Mouse (Mus musculus) heart, embryonic 11.5 days (tissue): Measurements from ENCODE around the gene Vamp1. TPM values are rescaled to one million over a fixed set of nuclear protein-coding genes. Genes with fewer than 3 reads are reported as not detected.

Source experiments
- ATAC-seq: fragments of 200-750 bp; cut with Nextera tagmentation; replicated peaks from 2 replicates; pipeline ENCODE4 v1.8.0; 2017; ENCODE audit warnings: moderate library complexity; ENCODE audit not compliant: insufficient number of reproducible peaks, low FRiP score, low TSS enrichment
- H3K27ac ChIP-seq: fragments of 300-500 bp; sonication (generic); 2 replicates; pipeline ENCODE4 v1.5.1; 2014; ENCODE audit warnings: mild to moderate bottlenecking, low read depth, low read length
- H3K27me3 ChIP-seq: fragments of 300-500 bp; sonication (generic); 2 replicates; pipeline ENCODE4 v1.6.1; 2014; ENCODE audit warnings: mild to moderate bottlenecking, low read length, mixed read lengths; ENCODE audit not compliant: control insufficient read depth, insufficient read depth
- H3K36me3 ChIP-seq: fragments of 300-500 bp; sonication (generic); 2 replicates; pipeline ENCODE4 v1.6.1; 2014; ENCODE audit warnings: mild to moderate bottlenecking, low read length, moderate library complexity, mixed read lengths; ENCODE audit not compliant: control insufficient read depth, insufficient read depth
- H3K4me1 ChIP-seq: fragments of 300-500 bp; sonication (generic); 2 replicates; pipeline ENCODE4 v1.6.1; 2014; ENCODE audit warnings: low read length; ENCODE audit not compliant: control insufficient read depth, insufficient read depth
- H3K4me2 ChIP-seq: fragments of 300-500 bp; sonication (generic); 2 replicates; pipeline ENCODE4 v1.6.1; 2014; ENCODE audit warnings: mild to moderate bottlenecking, moderate library complexity
- H3K4me3 ChIP-seq: fragments of 300-500 bp; sonication (generic); 2 replicates; pipeline ENCODE4 v1.5.1; 2014; ENCODE audit warnings: low read depth, low read length
- H3K9ac ChIP-seq: fragments of 300-500 bp; sonication (generic); 2 replicates; pipeline ENCODE4 v1.6.1; 2014; ENCODE audit warnings: mild to moderate bottlenecking, low read depth, low read length, moderate library complexity
- H3K9me3 ChIP-seq: fragments of 300-500 bp; sonication (generic); replicated peaks from 2 replicates; pipeline ENCODE4 v1.6.1; 2016; ENCODE audit warnings: low read length; ENCODE audit not compliant: control insufficient read depth
- WGBS: fragments of 180-500 bp; shearing (Covaris S2); extraction: QIAGEN DNeasy Blood & Tissue Kit; methylation state at CpG from one replicate; pipeline ENCODE4 v1.1.7; 2014; ENCODE audit not compliant: insufficient replicate concordance; 5-methylcytosine and 5-hydroxymethylcytosine counted together
- polyA plus RNA-seq: library from polyadenylated mRNA; unstranded; fragments of >200 nt; fragmentation: Nextera tagmentation; extraction: Ambion mirVana; gene quantifications from 2 replicates; pipeline ENCODE4 v1.2.1, GENCODE M21; 2014

Gene Vamp1
- polyA plus RNA-seq, 1 experiment from 2014 or later = 1.6 TPM

- WGBS = 70% methylated on average over 6 of the region's 6 CpGs
- no peak overlapping the region; the same call in 1 of the 2 replicates for H3K4me2 ChIP-seq
- H3K4me3 ChIP-seq = no peak overlapping the region
- H3K27me3 ChIP-seq = no peaks in the 10 kb centered on the region
- H3K36me3 ChIP-seq = no peaks in the 10 kb centered on the region
- H3K9ac ChIP-seq = no peak overlapping the region
- H3K9me3 ChIP-seq = no peaks in the 10 kb centered on the region
- ATAC-seq = no peak
- no peak overlapping the region for H3K27ac ChIP-seq
- peaks cover 16% of the 10 kb centered on the region for H3K4me1 ChIP-seq
Observed at GRCm38 (mm10) chr6:125232516-125232915, 17.2 kb downstream of the Vamp1 start.

- Histone ChIP-seq H3K9ac (no peak overlapping the region), H3K4me2 (peak overlapping the region; percentile 1; the same call in 1 of the 2 replicates), H3K27me3 (no peaks in the 10 kb centered on the region), H3K36me3 (no peaks in the 10 kb centered on the region), H3K4me3 (no peak overlapping the region), H3K4me1 (peaks cover 16% of the 10 kb centered on the region), H3K9me3 (no peaks in the 10 kb centered on the region), H3K27ac (no peak overlapping the region)
- ATAC-seq = no peak
- WGBS = 45% methylated on average over 7 of the region's 7 CpGs
Observed at GRCm38 (mm10) chr6:125233816-125234519, 18.6 kb downstream of the Vamp1 start.

GRCm38 (mm10) chr6:125234520-125234828, 19.1 kb downstream of the Vamp1 start:
- Histone ChIP-seq H3K27ac (no peak overlapping the region), H3K27me3 (no peaks in the 10 kb centered on the region), H3K9me3 (no peaks in the 10 kb centered on the region), H3K36me3 (no peaks in the 10 kb centered on the region), H3K4me2 (no peak overlapping the region; the same call in 1 of the 2 replicates), H3K4me1 (peaks cover 16% of the 10 kb centered on the region), H3K9ac (no peak overlapping the region), H3K4me3 (no peak overlapping the region)
- no peak for ATAC-seq
- WGBS = 60% methylated on average over 5 of the region's 5 CpGs

- no peak overlapping the region for H3K4me3 ChIP-seq
- H3K4me2 ChIP-seq = no peak overlapping the region
- H3K27ac ChIP-seq = no peak overlapping the region
- H3K4me1 ChIP-seq = peaks cover 16% of the 10 kb centered on the region
- ATAC-seq = no peak
- H3K9me3 ChIP-seq = no peaks in the 10 kb centered on the region
- H3K27me3 ChIP-seq = no peaks in the 10 kb centered on the region
- no peaks in the 10 kb centered on the region for H3K36me3 ChIP-seq
- WGBS = 84% methylated on average over 6 of the region's 6 CpGs
- H3K9ac ChIP-seq = no peak overlapping the region
Observed at GRCm38 (mm10) chr6:125236341-125236740, 21.0 kb downstream of the Vamp1 start.

GRCm38 (mm10) chr6:125236782-125237181, 21.4 kb downstream of the Vamp1 start, which contains the start of gene Cd27:
Gene Cd27, minus strand, starts transcription at chr6:125237010.
- ATAC-seq = no peak
- no peaks in the 10 kb centered on the region for H3K27me3 ChIP-seq
- no peak within 1 kb of the TSS for H3K4me3 ChIP-seq
- no peaks in the 10 kb centered on the region for H3K9me3 ChIP-seq
- H3K4me2 ChIP-seq = no peak within 1 kb of the TSS
- H3K36me3 ChIP-seq = no peaks in the 10 kb centered on the region
- no peak within 1 kb of the TSS; the same call in 1 of the 2 replicates for H3K9ac ChIP-seq
- 57% methylated on average over 6 of the region's 6 CpGs for WGBS
- peaks cover 15% of the 10 kb centered on the region for H3K4me1 ChIP-seq
- H3K27ac ChIP-seq = no peak within 1 kb of the TSS

GRCm38 (mm10) chr6:125237421-125237820, 22.1 kb downstream of the Vamp1 start:
- Histone ChIP-seq H3K27ac (no peak overlapping the region), H3K4me2 (no peak overlapping the region), H3K4me3 (no peak overlapping the region), H3K36me3 (no peaks in the 10 kb centered on the region), H3K4me1 (peaks cover 9% of the 10 kb centered on the region), H3K9me3 (no peaks in the 10 kb centered on the region), H3K27me3 (no peaks in the 10 kb centered on the region), H3K9ac (no peak overlapping the region; the same call in 1 of the 2 replicates)
- ATAC-seq = no peak
- WGBS = 78% methylated on average over 4 of the region's 4 CpGs

GRCm38 (mm10) chr6:125238396-125238795, 23.0 kb downstream of the Vamp1 start:
- H3K9ac ChIP-seq = no peak overlapping the region

GRCm38 (mm10) chr6:125239547-125239946, 24.2 kb downstream of the Vamp1 start:
- WGBS = 86% methylated on average over 5 of the region's 5 CpGs
- Histone ChIP-seq H3K4me2 (no peak overlapping the region), H3K9ac (no peak overlapping the region), H3K9me3 (no peaks in the 10 kb centered on the region), H3K27ac (no peak overlapping the region), H3K36me3 (no peaks in the 10 kb centered on the region), H3K27me3 (no peaks in the 10 kb centered on the region), H3K4me3 (no peak overlapping the region), H3K4me1 (peaks cover under 1% of the 10 kb centered on the region)
- ATAC-seq = no peak

More at GRCm38 (mm10) chr6:125238396-125238795, 23.0 kb downstream of the Vamp1 start:
- Histone ChIP-seq H3K4me1 (peaks cover 9% of the 10 kb centered on the region), H3K27ac (no peak overlapping the region), H3K27me3 (no peaks in the 10 kb centered on the region), H3K36me3 (no peaks in the 10 kb centered on the region), H3K9me3 (no peaks in the 10 kb centered on the region), H3K4me3 (no peak overlapping the region), H3K4me2 (no peak overlapping the region)
- ATAC-seq = no peak
- WGBS = 59% methylated on average over 6 of the region's 6 CpGs

GRCm38 (mm10) chr6:125240617-125241016, 25.3 kb downstream of the Vamp1 start:
- 84% methylated on average over 5 of the region's 5 CpGs for WGBS
- Histone ChIP-seq H3K4me2 (no peak overlapping the region), H3K9ac (no peak overlapping the region), H3K4me3 (no peak overlapping the region), H3K4me1 (no peaks in the 10 kb centered on the region), H3K27me3 (no peaks in the 10 kb centered on the region), H3K36me3 (no peaks in the 10 kb centered on the region), H3K9me3 (no peaks in the 10 kb centered on the region), H3K27ac (no peak overlapping the region)
- ATAC-seq = no peak
